Mouse (Mus musculus): ENCODE data around the gene Lrba. TPM values are rescaled to one million over a fixed set of nuclear protein-coding genes. Genes with fewer than 3 reads are reported as not detected.

The Lrba gene
- polyA plus RNA-seq, 1 experiment from 2014 or later, result 4.1 TPM

DNA sequence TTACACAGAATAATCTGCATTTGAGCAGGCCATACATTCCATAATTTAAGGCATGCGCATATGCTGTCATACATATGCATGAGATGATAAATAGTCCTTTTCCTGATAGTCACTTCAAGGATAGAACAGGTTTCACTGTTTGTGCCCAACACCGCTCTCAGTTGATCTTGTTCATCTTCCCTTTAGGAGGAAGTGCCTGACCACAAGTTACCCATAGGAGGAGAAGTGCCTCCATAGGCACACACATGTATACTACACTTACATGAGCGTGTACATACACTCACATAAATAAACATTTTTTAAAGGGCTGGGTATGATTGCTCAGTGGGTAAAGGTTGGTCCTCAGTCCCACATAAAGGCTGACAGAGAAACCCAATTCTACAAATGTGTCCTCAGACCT is 22.0 kb upstream of the Lrba start:
- Histone ChIP-seq H3K4me1 (ENCODE audit: control insufficient read depth, insufficient read depth, low read length) (no peaks in the 10 kb centered on the region), H3K4me2 (no peak overlapping the region), H3K27ac (ENCODE audit: low read depth, low read length) (no peak overlapping the region), H3K9ac (ENCODE audit: low read depth, low read length) (no peak overlapping the region), H3K27me3 (ENCODE audit: control insufficient read depth, insufficient read depth, low read length) (no peaks in the 10 kb centered on the region), H3K36me3 (ENCODE audit: control insufficient read depth, insufficient read depth, low read length) (no peaks in the 10 kb centered on the region), H3K9me3 (replicated peaks; ENCODE audit: control insufficient read depth, low read length) (no peaks in the 10 kb centered on the region), H3K4me3 (ENCODE audit: low read depth, low read length) (no peak overlapping the region)
- WGBS (ENCODE audit: insufficient replicate concordance), result 80% methylated on average over 3 of the region's 3 CpGs
- ATAC-seq (replicated peaks; ENCODE audit: insufficient number of reproducible peaks, low FRiP score, low TSS enrichment), result no peak

DNA sequence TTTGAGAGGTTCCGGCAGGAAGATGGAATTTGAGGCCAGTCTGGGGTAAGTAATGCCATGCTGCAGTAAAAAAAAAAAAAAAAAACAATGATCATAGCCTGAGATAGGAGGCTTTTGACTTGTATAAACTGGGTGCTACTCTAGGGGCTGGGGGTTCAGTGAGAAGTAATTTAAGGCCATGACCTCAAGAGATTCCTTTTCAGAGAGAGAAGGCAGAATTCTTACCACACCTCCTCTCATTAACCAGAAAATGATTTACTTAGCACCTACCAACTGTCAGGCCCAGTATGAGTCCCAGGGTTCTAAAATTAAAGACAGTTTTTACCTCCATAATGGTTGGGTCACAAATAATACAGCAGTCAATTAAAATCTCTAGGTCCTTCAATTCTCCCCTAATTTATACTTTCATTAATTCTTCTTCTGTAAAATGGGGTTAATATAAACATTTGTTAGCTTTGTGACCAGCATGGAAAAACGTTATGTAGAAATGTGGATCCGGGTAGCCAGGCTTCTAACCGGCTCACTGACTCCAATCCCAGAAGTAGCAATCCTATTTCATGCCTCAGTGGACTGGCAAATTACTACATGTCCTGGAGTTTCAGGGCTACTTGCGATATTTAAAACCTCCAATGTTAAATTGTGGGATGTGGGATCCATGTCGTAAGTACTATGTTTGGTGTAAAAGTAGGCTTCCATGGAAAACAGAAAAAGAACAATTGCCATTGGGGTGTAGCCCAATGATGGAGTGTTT is 19.7 kb upstream of the Lrba start:
- Histone ChIP-seq H3K27ac (ENCODE audit: low read depth, low read length) (no peak overlapping the region), H3K36me3 (ENCODE audit: control insufficient read depth, insufficient read depth, low read length) (no peaks in the 10 kb centered on the region), H3K9ac (ENCODE audit: low read depth, low read length) (no peak overlapping the region), H3K4me1 (ENCODE audit: control insufficient read depth, insufficient read depth, low read length) (no peaks in the 10 kb centered on the region), H3K4me2 (no peak overlapping the region), H3K4me3 (ENCODE audit: low read depth, low read length) (no peak overlapping the region), H3K27me3 (ENCODE audit: control insufficient read depth, insufficient read depth, low read length) (no peaks in the 10 kb centered on the region), H3K9me3 (replicated peaks; ENCODE audit: control insufficient read depth, low read length) (no peaks in the 10 kb centered on the region)
- ATAC-seq (replicated peaks; ENCODE audit: insufficient number of reproducible peaks, low FRiP score, low TSS enrichment), result no peak
- 77% methylated on average over 6 of the region's 6 CpGs for WGBS (ENCODE audit: insufficient replicate concordance)

GRCm38 (mm10) chr3:86206556-86206955 is 17.9 kb upstream of the Lrba start:
- no peak overlapping the region for H3K9ac ChIP-seq (ENCODE audit: low read depth, low read length)
- H3K9me3 ChIP-seq (replicated peaks; ENCODE audit: control insufficient read depth, low read length), result no peaks in the 10 kb centered on the region
- H3K4me3 ChIP-seq (ENCODE audit: low read depth, low read length), result no peak overlapping the region
- WGBS (ENCODE audit: insufficient replicate concordance), result 69% methylated on average over 2 of the region's 2 CpGs
- no peaks in the 10 kb centered on the region for H3K4me1 ChIP-seq (ENCODE audit: control insufficient read depth, insufficient read depth, low read length)
- H3K27me3 ChIP-seq (ENCODE audit: control insufficient read depth, insufficient read depth, low read length), result no peaks in the 10 kb centered on the region
- no peak overlapping the region for H3K4me2 ChIP-seq
- no peak for ATAC-seq (replicated peaks; ENCODE audit: insufficient number of reproducible peaks, low FRiP score, low TSS enrichment)
- H3K27ac ChIP-seq (ENCODE audit: low read depth, low read length), result no peak overlapping the region
- H3K36me3 ChIP-seq (ENCODE audit: control insufficient read depth, insufficient read depth, low read length), result no peaks in the 10 kb centered on the region

- H3K4me2 ChIP-seq, result no peak overlapping the region
- H3K9ac ChIP-seq (ENCODE audit: low read depth, low read length), result no peak overlapping the region
- no peaks in the 10 kb centered on the region for H3K9me3 ChIP-seq (replicated peaks; ENCODE audit: control insufficient read depth, low read length)
- no peak overlapping the region for H3K4me3 ChIP-seq (ENCODE audit: low read depth, low read length)
- no peaks in the 10 kb centered on the region for H3K4me1 ChIP-seq (ENCODE audit: control insufficient read depth, insufficient read depth, low read length)
- no peaks in the 10 kb centered on the region for H3K36me3 ChIP-seq (ENCODE audit: control insufficient read depth, insufficient read depth, low read length)
- no peaks in the 10 kb centered on the region for H3K27me3 ChIP-seq (ENCODE audit: control insufficient read depth, insufficient read depth, low read length)
- no peak overlapping the region for H3K27ac ChIP-seq (ENCODE audit: low read depth, low read length)
- ATAC-seq (replicated peaks; ENCODE audit: insufficient number of reproducible peaks, low FRiP score, low TSS enrichment), result no peak
- 90% methylated on average over 10 of the region's 10 CpGs for WGBS (ENCODE audit: insufficient replicate concordance)
Measured at GRCm38 (mm10) chr3:86210267-86210939, 14.1 kb upstream of the Lrba start.

DNA sequence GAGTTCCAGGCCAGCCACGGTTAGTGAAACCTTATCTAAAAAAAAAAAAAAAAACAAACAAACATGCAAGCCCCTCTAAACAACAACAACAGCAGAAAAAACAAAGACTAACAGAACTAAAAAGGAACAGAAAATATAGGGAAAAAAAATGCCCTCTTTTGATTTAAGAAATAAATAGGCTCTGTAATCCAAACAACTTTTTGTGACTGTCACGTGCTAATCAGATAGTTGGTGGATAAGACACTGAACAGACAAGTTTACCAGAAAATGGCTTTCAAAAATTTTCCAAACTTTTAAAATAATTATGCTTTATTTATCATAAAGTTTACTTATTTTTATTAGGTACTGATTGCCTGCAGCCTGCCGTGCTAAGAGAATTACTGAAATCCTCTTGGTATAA is 13.5 kb upstream of the Lrba start:
- Histone ChIP-seq H3K36me3 (ENCODE audit: control insufficient read depth, insufficient read depth, low read length) (no peaks in the 10 kb centered on the region), H3K27me3 (ENCODE audit: control insufficient read depth, insufficient read depth, low read length) (no peaks in the 10 kb centered on the region), H3K4me1 (ENCODE audit: control insufficient read depth, insufficient read depth, low read length) (no peaks in the 10 kb centered on the region), H3K4me3 (ENCODE audit: low read depth, low read length) (no peak overlapping the region), H3K9me3 (replicated peaks; ENCODE audit: control insufficient read depth, low read length) (no peaks in the 10 kb centered on the region), H3K27ac (ENCODE audit: low read depth, low read length) (no peak overlapping the region), H3K9ac (ENCODE audit: low read depth, low read length) (no peak overlapping the region), H3K4me2 (no peak overlapping the region)
- ATAC-seq (replicated peaks; ENCODE audit: insufficient number of reproducible peaks, low FRiP score, low TSS enrichment), result no peak
- WGBS (ENCODE audit: insufficient replicate concordance), result 70% methylated on average over 3 of the region's 3 CpGs

GRCm38 (mm10) chr3:86214248-86214647 is 10.2 kb upstream of the Lrba start:
- Histone ChIP-seq H3K4me1 (ENCODE audit: control insufficient read depth, insufficient read depth, low read length) (no peaks in the 10 kb centered on the region), H3K4me2 (no peak overlapping the region), H3K4me3 (ENCODE audit: low read depth, low read length) (no peak overlapping the region), H3K36me3 (ENCODE audit: control insufficient read depth, insufficient read depth, low read length) (no peaks in the 10 kb centered on the region), H3K9me3 (replicated peaks; ENCODE audit: control insufficient read depth, low read length) (no peaks in the 10 kb centered on the region), H3K27ac (ENCODE audit: low read depth, low read length) (no peak overlapping the region), H3K27me3 (ENCODE audit: control insufficient read depth, insufficient read depth, low read length) (no peaks in the 10 kb centered on the region), H3K9ac (ENCODE audit: low read depth, low read length) (no peak overlapping the region)
- ATAC-seq (replicated peaks; ENCODE audit: insufficient number of reproducible peaks, low FRiP score, low TSS enrichment), result no peak
- 79% methylated on average over 4 of the region's 4 CpGs for WGBS (ENCODE audit: insufficient replicate concordance)

DNA sequence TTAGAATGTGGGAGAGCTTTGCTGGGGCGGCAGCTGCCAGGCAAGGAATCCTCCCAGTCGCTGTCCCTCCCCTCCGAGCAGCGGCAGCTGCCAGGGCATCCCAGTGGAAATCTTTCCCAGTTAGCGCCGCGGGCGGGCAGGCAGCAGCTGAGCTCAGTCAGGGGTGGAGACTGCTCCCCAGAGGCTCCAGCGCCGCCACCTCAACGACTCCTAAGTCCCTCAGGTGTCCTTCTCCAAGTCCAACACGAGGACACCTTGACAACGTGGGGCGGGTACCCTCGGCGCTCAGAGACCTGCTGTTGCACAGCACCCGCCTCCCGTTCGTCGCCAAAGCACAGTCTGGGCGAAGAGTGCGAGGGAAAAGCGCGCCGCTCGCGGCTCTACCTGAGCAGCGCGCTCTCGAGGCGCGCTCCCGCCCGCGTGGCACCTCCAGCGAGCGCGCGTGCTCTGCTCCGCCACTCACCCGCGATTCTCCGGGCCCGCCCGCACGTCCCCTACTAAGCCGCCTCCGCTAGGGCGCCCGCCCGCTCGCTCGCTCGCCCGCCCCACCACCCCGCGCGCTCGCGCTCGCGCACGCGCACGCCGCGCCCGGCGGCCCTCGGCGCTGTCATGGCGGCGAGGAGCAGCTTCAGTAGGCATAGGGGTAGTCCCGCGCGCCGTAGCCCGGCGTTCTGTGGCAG is 706 bp upstream of the Lrba start:
- peak overlapping the region; percentile 93 for H3K4me3 ChIP-seq (ENCODE audit: low read depth, low read length)
- under 1% methylated on average over 79 of the region's 79 CpGs for WGBS (ENCODE audit: insufficient replicate concordance)
- ATAC-seq (replicated peaks; ENCODE audit: insufficient number of reproducible peaks, low FRiP score, low TSS enrichment), result peak; percentile 89

GRCm38 (mm10) chr3:86224314-86224563 is 241 bp upstream of the Lrba start:
- no peaks in the 10 kb centered on the region for H3K36me3 ChIP-seq (ENCODE audit: control insufficient read depth, insufficient read depth, low read length)
- H3K4me2 ChIP-seq, result peak overlapping the region; percentile 89
- no peaks in the 10 kb centered on the region for H3K9me3 ChIP-seq (replicated peaks; ENCODE audit: control insufficient read depth, low read length)
- H3K4me1 ChIP-seq (ENCODE audit: control insufficient read depth, insufficient read depth, low read length), result no peaks in the 10 kb centered on the region
- peak overlapping the region; percentile 85 for H3K27ac ChIP-seq (ENCODE audit: low read depth, low read length)
- no peaks in the 10 kb centered on the region for H3K27me3 ChIP-seq (ENCODE audit: control insufficient read depth, insufficient read depth, low read length)
- ATAC-seq (replicated peaks; ENCODE audit: insufficient number of reproducible peaks, low FRiP score, low TSS enrichment), result peak; percentile 74; the same call in 1 of the 2 replicates
- 1% methylated on average over 27 of the region's 28 CpGs for WGBS (ENCODE audit: insufficient replicate concordance)
- H3K4me3 ChIP-seq (ENCODE audit: low read depth, low read length), result peak overlapping the region; percentile 93
- H3K9ac ChIP-seq (ENCODE audit: low read depth, low read length), result peak overlapping the region; percentile 88

More for the DNA sequence above, 706 bp upstream of the Lrba start:
- Histone ChIP-seq H3K27ac (ENCODE audit: low read depth, low read length) (peak overlapping the region; percentile 85), H3K4me1 (ENCODE audit: control insufficient read depth, insufficient read depth, low read length) (no peaks in the 10 kb centered on the region), H3K36me3 (ENCODE audit: control insufficient read depth, insufficient read depth, low read length) (no peaks in the 10 kb centered on the region), H3K9me3 (replicated peaks; ENCODE audit: control insufficient read depth, low read length) (no peaks in the 10 kb centered on the region), H3K9ac (ENCODE audit: low read depth, low read length) (peak overlapping the region; percentile 88), H3K27me3 (ENCODE audit: control insufficient read depth, insufficient read depth, low read length) (no peaks in the 10 kb centered on the region), H3K4me2 (peak overlapping the region; percentile 89)

All from heart, embryonic 11.5 days (tissue).